Mouse (Mus musculus) G1E (cell line): ENCODE results near the gene Erp29. TPM values are rescaled to one million over a fixed set of nuclear protein-coding genes. Genes with fewer than 3 reads are reported as not detected.

ENCODE experiments used
- ATAC-seq: 2 replicates; pipeline ENCODE4 v1.8.0; 2016; ENCODE audit warnings: mild to moderate bottlenecking; ENCODE audit not compliant: insufficient number of reproducible peaks, poor library complexity, low FRiP score, severe bottlenecking; ENCODE audit errors: extremely low read depth
- DNase-seq: peaks from one replicate; pipeline ENCODE4 v3.0.0; 2012; ENCODE audit warnings: low spot score
- H3K27me3 ChIP-seq: 2 replicates; pipeline ENCODE4 v1.6.1; 2012; ENCODE audit warnings: mild to moderate bottlenecking, low read length, inconsistent platforms; ENCODE audit not compliant: insufficient read depth
- H3K36me3 ChIP-seq: replicated peaks from 2 replicates; pipeline ENCODE3; 2012; ENCODE audit warnings: mild to moderate bottlenecking, inconsistent platforms
- H3K4me1 ChIP-seq: 2 replicates; pipeline ENCODE4 v1.6.1; 2012; ENCODE audit warnings: low read depth, low read length, inconsistent platforms, mixed read lengths; ENCODE audit not compliant: insufficient read depth
- H3K4me3 ChIP-seq: 2 replicates; pipeline ENCODE4 v1.5.1; 2012; ENCODE audit warnings: low read depth, mild to moderate bottlenecking, inconsistent platforms, low read length, moderate library complexity, mixed read lengths
- H3K9me3 ChIP-seq: replicated peaks from 2 replicates; pipeline ENCODE4 v1.6.1; 2012; ENCODE audit warnings: inconsistent platforms
- CTCF ChIP-seq: IDR thresholded peaks from 2 replicates; pipeline ENCODE4 v1.5.1; 2012; ENCODE audit warnings: low read depth, low read length, inconsistent platforms, mixed read lengths
- GATA1 ChIP-seq: IDR thresholded peaks from 2 replicates; pipeline ENCODE4 v1.6.1; 2012; ENCODE audit warnings: borderline replicate concordance, low read length, inconsistent platforms, mixed read lengths
- GATA2 ChIP-seq: IDR thresholded peaks from 2 replicates; pipeline ENCODE4 v1.6.1; 2012; ENCODE audit warnings: low read depth, low read length, inconsistent platforms, borderline replicate concordance
- POLR2AphosphoS5 ChIP-seq: IDR thresholded peaks from 2 replicates; pipeline ENCODE4 v1.6.1; 2012; ENCODE audit warnings: low read depth, low read length, inconsistent platforms; ENCODE audit not compliant: insufficient replicate concordance
- TAL1 ChIP-seq: conservative IDR thresholded peaks from 2 replicates; pipeline ENCODE4 v1.6.1; 2012; ENCODE audit warnings: low read depth, low read length, inconsistent platforms, mixed read lengths
- polyA plus RNA-seq: library from polyadenylated mRNA; stranded (reverse); fragments of >175 nt; gene quantifications from 2 replicates; pipeline ENCODE4 v1.2.3, GENCODE M21; 2012
- total RNA-seq, 2 experiments: library from RNA; stranded (forward) in 1 of 2; stranded (reverse) in 1 of 2; fragments of 200-1000 nt in 1 of 2; fragments of >200 nt in 1 of 2; fragmentation: Nextera tagmentation in 1 of 2; gene quantifications; 2 replicates each; pipeline ENCODE4 v1.2.3; 2014 to 2017

Gene Erp29
- total and polyA plus RNA-seq, 3 experiments: 58.8 to 344 (median 167) TPM

DNA sequence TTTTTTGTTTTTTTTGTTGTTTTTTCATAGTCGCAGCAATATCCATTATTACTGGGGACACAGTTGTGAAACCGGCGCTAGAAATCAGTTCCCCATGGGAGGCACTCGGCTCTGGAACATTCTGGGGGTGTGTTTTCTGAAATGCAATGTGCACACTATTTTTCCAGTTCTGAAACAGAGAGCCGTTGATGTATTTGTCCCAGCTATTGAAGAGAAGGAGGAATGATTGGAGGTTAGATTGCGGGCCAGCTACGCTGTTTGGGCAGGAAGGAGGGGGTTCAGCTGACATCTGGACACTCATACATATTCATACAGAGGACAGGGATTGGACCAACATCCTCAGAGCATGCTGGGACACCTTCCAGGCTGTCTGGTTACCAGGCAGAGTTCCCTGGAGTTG lies 63.2 kb downstream of the Erp29 start:
- no peaks in the 10 kb centered on the region for H3K36me3 ChIP-seq
- peaks cover 46% of the 10 kb centered on the region for H3K4me1 ChIP-seq
- DNase-seq (no peak), ATAC-seq (no peak)
- no peaks in the 10 kb centered on the region for H3K9me3 ChIP-seq
- 0 out of 2 replicates have a peak, but pooled peaks cover 3% of the 10 kb centered on the region for H3K27me3 ChIP-seq
- no peak overlapping the region for H3K4me3 ChIP-seq
- TF ChIP-seq CTCF (no peak), GATA2 (no peak), POLR2AphosphoS5 (no peak), GATA1 (no peak)

DNA sequence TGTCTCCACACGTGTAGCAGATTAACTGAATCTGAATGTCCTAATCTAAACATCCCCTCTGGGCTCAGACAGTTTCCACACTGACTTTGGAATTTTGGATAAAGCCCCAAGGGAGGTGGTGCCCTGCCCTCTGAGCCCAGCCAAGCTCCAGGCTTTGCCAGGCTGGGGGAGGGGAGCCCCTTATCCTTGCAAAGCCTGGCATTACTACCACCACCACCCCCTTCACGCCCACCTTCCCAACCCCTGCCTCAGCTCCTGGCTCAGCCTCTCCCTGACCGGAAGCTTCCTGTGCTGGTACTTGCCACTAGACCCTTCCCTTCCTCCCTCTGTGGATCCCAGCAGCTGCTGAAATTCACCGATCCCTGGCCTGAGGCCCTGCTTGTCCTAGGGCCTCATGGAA lies 65.2 kb downstream of the Erp29 start:
- peaks cover 43% of the 10 kb centered on the region for H3K4me1 ChIP-seq
- peaks cover 12% of the 10 kb centered on the region for H3K36me3 ChIP-seq
- H3K9me3 ChIP-seq: no peaks in the 10 kb centered on the region
- no peak overlapping the region for H3K4me3 ChIP-seq
- 0 out of 2 replicates have a peak, but pooled peaks cover 3% of the 10 kb centered on the region for H3K27me3 ChIP-seq
- no peak for TF ChIP-seq POLR2AphosphoS5
- TF ChIP-seq GATA1: no peak
- TF ChIP-seq TAL1: no peak
- no peak for TF ChIP-seq GATA2
- TF ChIP-seq CTCF: no peak
- ATAC-seq (no peak), DNase-seq (no peak)

DNA sequence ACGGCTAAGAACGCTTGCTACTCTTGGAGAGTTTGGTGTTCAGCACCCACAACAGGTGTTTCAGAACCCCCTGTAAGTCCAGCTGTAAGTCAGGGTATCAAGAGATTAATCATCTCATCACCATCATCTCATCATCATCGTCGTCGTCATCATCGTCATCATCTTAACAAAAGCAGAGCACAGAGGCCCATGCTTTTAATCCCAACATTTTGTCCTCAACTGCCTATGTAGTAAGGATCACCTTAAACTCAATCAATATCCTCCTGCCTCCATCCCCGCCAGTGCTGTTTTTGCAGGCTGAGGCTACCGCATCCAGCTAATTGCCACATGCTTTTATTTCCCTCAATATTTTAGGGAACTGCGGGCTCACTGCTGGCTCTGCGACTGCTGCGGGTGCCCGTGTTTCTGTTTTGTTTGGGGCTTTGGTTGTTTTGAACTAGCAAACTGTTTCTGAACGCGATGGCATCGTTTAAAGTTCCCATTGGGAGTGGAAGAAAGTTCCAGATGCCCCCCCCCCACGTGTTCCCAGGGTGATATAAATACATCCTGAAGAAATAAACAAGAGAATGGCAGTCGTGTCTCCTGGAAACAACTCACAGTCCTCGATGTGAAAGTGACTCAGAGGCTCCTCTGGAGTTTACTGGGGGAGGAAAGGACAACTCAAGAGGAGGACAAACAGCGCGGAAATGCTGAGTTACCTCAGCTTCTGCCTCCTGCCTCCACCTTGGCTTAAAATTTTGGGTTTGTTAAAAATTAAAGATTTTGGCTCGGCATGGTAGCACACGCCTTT lies 66.0 kb downstream of the Erp29 start:
- DNase-seq (no peak), ATAC-seq (no peak)
- H3K4me1 ChIP-seq: peaks cover 43% of the 10 kb centered on the region
- H3K36me3 ChIP-seq: peaks cover 19% of the 10 kb centered on the region
- H3K4me3 ChIP-seq: peak overlapping the region; percentile 78; the same call in 1 of the 2 replicates
- 0 out of 2 replicates have a peak, but pooled peaks cover 3% of the 10 kb centered on the region for H3K27me3 ChIP-seq
- TF ChIP-seq POLR2AphosphoS5: no peak
- TF ChIP-seq GATA2: no peak
- no peak for TF ChIP-seq TAL1
- no peak for TF ChIP-seq GATA1
- TF ChIP-seq CTCF: no peak
- no peaks in the 10 kb centered on the region for H3K9me3 ChIP-seq

DNA sequence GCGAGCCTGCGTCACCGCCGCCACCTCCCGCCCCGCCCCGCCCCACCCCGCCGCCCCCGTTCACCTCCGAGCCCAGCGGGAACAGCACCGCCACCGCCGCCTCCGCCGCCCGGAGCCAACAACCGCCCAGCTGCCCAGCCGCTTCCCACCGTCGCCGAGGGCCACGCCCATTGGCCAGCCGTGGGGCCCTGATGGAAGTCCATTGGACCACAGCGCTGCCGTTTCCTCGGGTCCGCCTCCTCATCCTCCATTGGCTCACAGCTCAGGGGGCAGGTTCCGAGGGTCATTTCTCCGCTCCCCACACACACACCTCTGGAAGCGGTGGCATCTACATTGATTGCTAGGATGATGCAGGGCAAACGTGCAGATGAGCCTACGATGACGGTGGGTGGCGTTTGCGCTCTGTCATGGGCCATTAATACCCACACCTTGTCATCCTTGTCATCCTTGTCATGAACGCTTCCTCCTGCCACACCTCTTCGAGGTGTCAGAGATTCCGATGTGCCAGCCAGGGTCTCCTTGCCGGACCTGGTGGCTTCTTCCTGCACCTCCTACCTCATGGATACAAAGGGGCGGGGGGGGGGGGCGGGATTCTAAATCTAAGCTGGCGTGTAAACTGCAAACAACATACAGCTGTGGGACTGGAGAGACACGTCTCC lies 66.7 kb downstream of the Erp29 start, which contains the start of gene Trafd1:
Gene Trafd1, minus strand, starts transcription at position 172 of the 659 bp plus-strand sequence.
- TF ChIP-seq POLR2AphosphoS5 (no peak), TAL1 (no peak), GATA2 (no peak), CTCF (no peak), GATA1 (no peak)

DNA sequence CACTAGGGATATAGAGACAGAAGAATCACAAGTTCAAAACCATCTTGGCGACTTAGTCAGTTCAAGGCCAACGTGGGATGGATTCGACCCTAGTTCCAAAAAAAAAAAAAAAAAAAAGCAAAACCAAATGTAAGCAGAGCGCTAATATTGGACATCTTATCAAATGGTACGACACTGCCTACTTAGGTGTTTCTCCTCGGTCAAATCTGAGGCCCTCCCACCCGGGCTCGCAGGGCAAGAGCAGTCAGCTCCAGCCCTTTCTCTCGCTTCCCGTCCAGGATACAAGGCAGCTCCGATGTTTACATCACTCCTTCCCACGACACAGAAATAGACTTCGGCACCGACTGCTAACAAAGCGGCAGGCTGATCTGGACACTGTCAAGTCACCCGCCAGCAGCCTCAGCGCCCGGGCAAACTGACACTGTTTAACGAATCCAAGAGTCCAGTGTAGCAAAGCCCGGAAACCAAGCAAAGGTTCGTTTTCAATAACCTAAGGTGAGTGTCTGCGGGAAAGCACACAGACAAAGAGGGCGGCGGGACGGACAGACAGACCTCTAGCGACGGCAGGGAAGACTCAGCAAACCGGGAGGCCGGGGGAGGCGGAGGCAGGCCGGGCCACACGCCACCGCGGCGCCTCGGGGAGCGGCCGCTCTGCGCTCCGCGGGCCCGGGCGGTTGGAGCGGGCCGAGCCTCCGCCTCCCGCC lies 67.4 kb downstream of the Erp29 start:
- Histone ChIP-seq H3K4me3 (peak overlapping the region; percentile 78), H3K27me3 (0 out of 2 replicates have a peak, but pooled peaks cover 3% of the 10 kb centered on the region), H3K9me3 (peaks cover 7% of the 10 kb centered on the region), H3K36me3 (peaks cover 33% of the 10 kb centered on the region), H3K4me1 (peaks cover 43% of the 10 kb centered on the region)
- ATAC-seq: no peak
- TF ChIP-seq GATA1: no peak
- no peak for TF ChIP-seq CTCF
- no peak for TF ChIP-seq TAL1
- no peak for TF ChIP-seq POLR2AphosphoS5
- no peak for TF ChIP-seq GATA2
- DNase-seq: peak; percentile 10

More for the DNA sequence above, 66.7 kb downstream of the Erp29 start, which contains the start of gene Trafd1:
- Histone ChIP-seq H3K9me3 (peaks cover 6% of the 10 kb centered on the region), H3K36me3 (peaks cover 26% of the 10 kb centered on the region), H3K27me3 (0 out of 2 replicates have a peak, but pooled peaks cover 3% of the 10 kb centered on the region), H3K4me3 (peak within 1 kb of the TSS; percentile 78), H3K4me1 (peaks cover 43% of the 10 kb centered on the region)
- DNase-seq: peak; percentile 93
- ATAC-seq: peak; percentile 95
